Mouse (Mus musculus): ENCODE data around the gene Ugt8a. TPM values are rescaled to one million over a fixed set of nuclear protein-coding genes. Genes with fewer than 3 reads are reported as not detected.
A peak's percentile ranks its signal among the peaks of the same experiment; 100 is the strongest.

Gene Ugt8a
- total and polyA plus RNA-seq, 2 experiments from 2014 or later: 2.2 to 5.4 TPM

GRCm38 (mm10) chr3:125920876-125921275 lies 17.5 kb downstream of the Ugt8a start:
- Histone ChIP-seq H3K4me2 (ENCODE audit: low read depth) (no peak overlapping the region), H3K36me3 (ENCODE audit: insufficient read depth) (no peaks in the 10 kb centered on the region), H3K9ac (no peak overlapping the region), H3K4me1 (ENCODE audit: insufficient read depth) (no peaks in the 10 kb centered on the region), H3K27me3 (ENCODE audit: insufficient read depth, low read length) (no peaks in the 10 kb centered on the region), H3K27ac (ENCODE audit: low read depth, low read length) (no peak overlapping the region), H3K9me3 (ENCODE audit: low read length) (no peaks in the 10 kb centered on the region), H3K4me3 (ENCODE audit: low read depth, low read length) (no peak overlapping the region)
- 85% methylated on average over 2 of the region's 2 CpGs for WGBS
- DNase-seq (no peak), ATAC-seq (no peak)
- TF ChIP-seq CTCF (IDR thresholded peaks at IDR 0.05; ENCODE audit: low read depth): no peak

- Histone ChIP-seq H3K9me3 (ENCODE audit: low read length) (no peaks in the 10 kb centered on the region), H3K27ac (ENCODE audit: low read depth, low read length) (no peak overlapping the region), H3K36me3 (ENCODE audit: insufficient read depth) (no peaks in the 10 kb centered on the region), H3K27me3 (ENCODE audit: insufficient read depth, low read length) (no peaks in the 10 kb centered on the region), H3K9ac (no peak overlapping the region), H3K4me3 (ENCODE audit: low read depth, low read length) (no peak overlapping the region), H3K4me2 (ENCODE audit: low read depth) (no peak overlapping the region), H3K4me1 (ENCODE audit: insufficient read depth) (no peaks in the 10 kb centered on the region)
- no peak for DNase-seq
- ATAC-seq: no peak
- TF ChIP-seq CTCF (IDR thresholded peaks at IDR 0.05; ENCODE audit: low read depth): no peak
- 54% methylated on average over 1 of the region's 1 CpGs for WGBS
Measured at GRCm38 (mm10) chr3:125898976-125899375, 39.4 kb downstream of the Ugt8a start.

GRCm38 (mm10) chr3:125887109-125887508 lies 51.3 kb downstream of the Ugt8a start:
- no peaks in the 10 kb centered on the region for H3K9me3 ChIP-seq (ENCODE audit: low read length)
- H3K4me2 ChIP-seq (ENCODE audit: low read depth): no peak overlapping the region
- no peak for TF ChIP-seq CTCF (IDR thresholded peaks at IDR 0.05; ENCODE audit: low read depth)
- no peak overlapping the region for H3K27ac ChIP-seq (ENCODE audit: low read depth, low read length)
- ATAC-seq: no peak
- no peak overlapping the region for H3K9ac ChIP-seq
- no peaks in the 10 kb centered on the region for H3K4me1 ChIP-seq (ENCODE audit: insufficient read depth)
- DNase-seq: no peak
- no peaks in the 10 kb centered on the region for H3K27me3 ChIP-seq (ENCODE audit: insufficient read depth, low read length)
- no peak overlapping the region for H3K4me3 ChIP-seq (ENCODE audit: low read depth, low read length)
- WGBS: 42% methylated on average over 2 of the region's 2 CpGs
- no peaks in the 10 kb centered on the region for H3K36me3 ChIP-seq (ENCODE audit: insufficient read depth)

- no peak overlapping the region for H3K9ac ChIP-seq
- ATAC-seq: no peak
- no peak for TF ChIP-seq CTCF (IDR thresholded peaks at IDR 0.05; ENCODE audit: low read depth)
- no peak for DNase-seq
- no peaks in the 10 kb centered on the region for H3K9me3 ChIP-seq (ENCODE audit: low read length)
- no peaks in the 10 kb centered on the region for H3K4me1 ChIP-seq (ENCODE audit: insufficient read depth)
- H3K4me2 ChIP-seq (ENCODE audit: low read depth): no peak overlapping the region
- no peaks in the 10 kb centered on the region for H3K27me3 ChIP-seq (ENCODE audit: insufficient read depth, low read length)
- 86% methylated on average over 2 of the region's 2 CpGs for WGBS
- H3K4me3 ChIP-seq (ENCODE audit: low read depth, low read length): no peak overlapping the region
- no peak overlapping the region for H3K27ac ChIP-seq (ENCODE audit: low read depth, low read length)
- H3K36me3 ChIP-seq (ENCODE audit: insufficient read depth): no peaks in the 10 kb centered on the region
Measured at GRCm38 (mm10) chr3:125884879-125885278, 53.5 kb downstream of the Ugt8a start.

GRCm38 (mm10) chr3:125884423-125884822 lies 54.0 kb downstream of the Ugt8a start:
- Histone ChIP-seq H3K9ac (no peak overlapping the region), H3K36me3 (ENCODE audit: insufficient read depth) (no peaks in the 10 kb centered on the region), H3K27ac (ENCODE audit: low read depth, low read length) (no peak overlapping the region), H3K27me3 (ENCODE audit: insufficient read depth, low read length) (no peaks in the 10 kb centered on the region), H3K9me3 (ENCODE audit: low read length) (no peaks in the 10 kb centered on the region), H3K4me2 (ENCODE audit: low read depth) (no peak overlapping the region), H3K4me1 (ENCODE audit: insufficient read depth) (no peaks in the 10 kb centered on the region), H3K4me3 (ENCODE audit: low read depth, low read length) (no peak overlapping the region)
- 63% methylated on average over 2 of the region's 2 CpGs for WGBS
- no peak for ATAC-seq
- no peak for DNase-seq
- no peak for TF ChIP-seq CTCF (IDR thresholded peaks at IDR 0.05; ENCODE audit: low read depth)

GRCm38 (mm10) chr3:125883009-125883408 lies 55.4 kb downstream of the Ugt8a start:
- no peaks in the 10 kb centered on the region for H3K4me1 ChIP-seq (ENCODE audit: insufficient read depth)
- no peak overlapping the region for H3K4me2 ChIP-seq (ENCODE audit: low read depth)
- H3K27me3 ChIP-seq (ENCODE audit: insufficient read depth, low read length): no peaks in the 10 kb centered on the region
- no peak for DNase-seq
- TF ChIP-seq CTCF (IDR thresholded peaks at IDR 0.05; ENCODE audit: low read depth): no peak
- ATAC-seq: no peak
- H3K4me3 ChIP-seq (ENCODE audit: low read depth, low read length): no peak overlapping the region
- H3K9ac ChIP-seq: no peak overlapping the region
- no peak overlapping the region for H3K27ac ChIP-seq (ENCODE audit: low read depth, low read length)
- H3K9me3 ChIP-seq (ENCODE audit: low read length): no peaks in the 10 kb centered on the region
- no peaks in the 10 kb centered on the region for H3K36me3 ChIP-seq (ENCODE audit: insufficient read depth)

- H3K4me2 ChIP-seq (ENCODE audit: low read depth): no peak overlapping the region
- no peaks in the 10 kb centered on the region for H3K27me3 ChIP-seq (ENCODE audit: insufficient read depth, low read length)
- H3K4me1 ChIP-seq (ENCODE audit: insufficient read depth): no peaks in the 10 kb centered on the region
- no peak overlapping the region for H3K9ac ChIP-seq
- peak; percentile 37; the same call in 1 of the 2 replicates for TF ChIP-seq CTCF (IDR thresholded peaks at IDR 0.05; ENCODE audit: low read depth)
- no peaks in the 10 kb centered on the region for H3K36me3 ChIP-seq (ENCODE audit: insufficient read depth)
- no peak overlapping the region for H3K27ac ChIP-seq (ENCODE audit: low read depth, low read length)
- H3K4me3 ChIP-seq (ENCODE audit: low read depth, low read length): no peak overlapping the region
- no peak for DNase-seq
- H3K9me3 ChIP-seq (ENCODE audit: low read length): no peaks in the 10 kb centered on the region
- ATAC-seq: no peak
Measured at GRCm38 (mm10) chr3:125881835-125882234, 56.6 kb downstream of the Ugt8a start.

GRCm38 (mm10) chr3:125874371-125874770 lies 64.0 kb downstream of the Ugt8a start:
- H3K4me2 ChIP-seq (ENCODE audit: low read depth): no peak overlapping the region
- 58% methylated on average over 4 of the region's 4 CpGs for WGBS
- no peak for TF ChIP-seq CTCF (IDR thresholded peaks at IDR 0.05; ENCODE audit: low read depth)
- H3K27me3 ChIP-seq (ENCODE audit: insufficient read depth, low read length): no peaks in the 10 kb centered on the region
- no peak overlapping the region for H3K4me3 ChIP-seq (ENCODE audit: low read depth, low read length)
- no peaks in the 10 kb centered on the region for H3K9me3 ChIP-seq (ENCODE audit: low read length)
- no peaks in the 10 kb centered on the region for H3K4me1 ChIP-seq (ENCODE audit: insufficient read depth)
- no peak for ATAC-seq
- no peak for DNase-seq
- H3K27ac ChIP-seq (ENCODE audit: low read depth, low read length): no peak overlapping the region
- no peak overlapping the region for H3K9ac ChIP-seq
- H3K36me3 ChIP-seq (ENCODE audit: insufficient read depth): no peaks in the 10 kb centered on the region

Measured in forebrain, postnatal 0 days (tissue).